Mouse (Mus musculus) heart, postnatal 0 days (tissue): ENCODE results near the gene Uhrf1bp1l. TPM values are rescaled to one million over a fixed set of nuclear protein-coding genes. Genes with fewer than 3 reads are reported as not detected.
A peak's percentile ranks its signal among the peaks of the same experiment; 100 is the strongest.

Source experiments
- ATAC-seq: fragments of 200-750 bp; cut with Nextera tagmentation; 2 replicates; pipeline ENCODE4 v1.8.0; 2017; ENCODE audit warnings: low read depth, moderate number of reproducible peaks, moderate library complexity; ENCODE audit not compliant: insufficient read depth
- DNase-seq: peaks from one replicate; pipeline ENCODE4 v3.0.0-alpha.2; 2016; ENCODE audit warnings: low spot score
- H3K27ac ChIP-seq: fragments of 300-500 bp; sonication (generic); 2 replicates; pipeline ENCODE4 v1.5.1; 2014; ENCODE audit warnings: low read depth, mild to moderate bottlenecking
- H3K27me3 ChIP-seq: fragments of 300-500 bp; sonication (generic); 2 replicates; pipeline ENCODE4 v1.6.1; 2014; ENCODE audit warnings: low read length, mixed read lengths; ENCODE audit not compliant: control insufficient read depth, insufficient read depth
- H3K36me3 ChIP-seq: fragments of 300-500 bp; sonication (generic); replicated peaks from 2 replicates; pipeline ENCODE4 v1.6.1; 2014; ENCODE audit warnings: low read length, mixed read lengths; ENCODE audit not compliant: control insufficient read depth, insufficient read depth
- H3K4me1 ChIP-seq: fragments of 300-500 bp; sonication (generic); 2 replicates; pipeline ENCODE4 v1.6.1; 2014; ENCODE audit warnings: antibody characterized with exemption; ENCODE audit not compliant: control insufficient read depth, insufficient read depth
- H3K4me2 ChIP-seq: fragments of 300-500 bp; sonication (generic); 2 replicates; pipeline ENCODE4 v1.6.1; 2014; ENCODE audit warnings: low read depth, mild to moderate bottlenecking, low read length, moderate library complexity
- H3K4me3 ChIP-seq: fragments of 300-500 bp; sonication (generic); 2 replicates; pipeline ENCODE4 v1.5.1; 2014; ENCODE audit warnings: low read depth, low read length
- H3K9ac ChIP-seq: fragments of 300-500 bp; sonication (generic); replicated peaks from 2 replicates; pipeline ENCODE4 v1.6.1; 2014; ENCODE audit warnings: low read depth, low read length, mixed read lengths
- H3K9me3 ChIP-seq: fragments of 300-500 bp; sonication (generic); replicated peaks from 2 replicates; pipeline ENCODE4 v1.6.1; 2016; ENCODE audit warnings: low read length; ENCODE audit not compliant: control insufficient read depth
- CTCF ChIP-seq: IDR thresholded peaks from 2 replicates; pipeline ENCODE4 v1.5.1; 2016; ENCODE audit warnings: antibody characterized with exemption, control low read depth, low read depth
- EP300 ChIP-seq: IDR thresholded peaks from 2 replicates; pipeline ENCODE4 v1.6.1; 2016; ENCODE audit warnings: antibody characterized with exemption, low read depth
- WGBS: fragments of 180-500 bp; shearing (Covaris S2); extraction: QIAGEN DNeasy Blood & Tissue Kit; methylation state at CpG from one replicate; pipeline ENCODE4 v1.1.7; 2014; 5-methylcytosine and 5-hydroxymethylcytosine counted together
- polyA plus RNA-seq: library from polyadenylated mRNA; unstranded; fragments of >200 nt; fragmentation: Nextera tagmentation; extraction: Ambion mirVana; gene quantifications from 2 replicates; pipeline ENCODE4 v1.2.1, GENCODE M21; 2015
- total RNA-seq: library from RNA; depleted of rRNA; stranded (reverse); fragments of >200 nt; gene quantifications from 2 replicates; pipeline ENCODE4 v1.2.3, GENCODE M21; 2014; ENCODE audit warnings: low replicate concordance

The Uhrf1bp1l gene
- total and polyA plus RNA-seq, 2 experiments from 2014 or later, result 13.7 to 21.6 TPM

- Histone ChIP-seq H3K9ac (no peak overlapping the region), H3K9me3 (no peaks in the 10 kb centered on the region), H3K4me1 (peaks cover 11% of the 10 kb centered on the region; the same call in 1 of the 2 replicates), H3K4me3 (no peak overlapping the region), H3K4me2 (peak overlapping the region; percentile 14; the same call in 1 of the 2 replicates), H3K27ac (peak overlapping the region; percentile 0; the same call in 1 of the 2 replicates), H3K36me3 (no peaks in the 10 kb centered on the region), H3K27me3 (no peaks in the 10 kb centered on the region)
- WGBS, result 41% methylated on average over 4 of the region's 4 CpGs
- no peak for TF ChIP-seq CTCF
- no peak for TF ChIP-seq EP300
- DNase-seq (no peak), ATAC-seq (no peak)
Observed at GRCm38 (mm10) chr10:89769096-89769495, 24.3 kb downstream of the Uhrf1bp1l start.

- Histone ChIP-seq H3K9me3 (no peaks in the 10 kb centered on the region), H3K4me1 (no peaks in the 10 kb centered on the region; the same call in 1 of the 2 replicates), H3K27me3 (no peaks in the 10 kb centered on the region), H3K36me3 (peaks cover 7% of the 10 kb centered on the region; the same call in 1 of the 2 replicates), H3K9ac (no peak overlapping the region), H3K4me3 (no peak overlapping the region), H3K27ac (no peak overlapping the region), H3K4me2 (no peak overlapping the region)
- TF ChIP-seq EP300, result no peak
- TF ChIP-seq CTCF, result no peak
- WGBS, result 49% methylated on average over 2 of the region's 2 CpGs
- DNase-seq (no peak), ATAC-seq (no peak)
Observed at GRCm38 (mm10) chr10:89771894-89772293, 27.1 kb downstream of the Uhrf1bp1l start.

GRCm38 (mm10) chr10:89776029-89776428 lies 31.2 kb downstream of the Uhrf1bp1l start:
- H3K27ac ChIP-seq, result no peak overlapping the region
- peaks cover 30% of the 10 kb centered on the region for H3K36me3 ChIP-seq
- 91% methylated on average over 6 of the region's 6 CpGs for WGBS
- H3K4me3 ChIP-seq, result no peak overlapping the region
- no peak overlapping the region for H3K9ac ChIP-seq
- TF ChIP-seq EP300 (no peak), CTCF (no peak)
- no peaks in the 10 kb centered on the region for H3K9me3 ChIP-seq
- no peak for DNase-seq
- H3K4me1 ChIP-seq, result no peaks in the 10 kb centered on the region
- ATAC-seq, result no peak
- no peaks in the 10 kb centered on the region for H3K27me3 ChIP-seq
- no peak overlapping the region for H3K4me2 ChIP-seq

DNA sequence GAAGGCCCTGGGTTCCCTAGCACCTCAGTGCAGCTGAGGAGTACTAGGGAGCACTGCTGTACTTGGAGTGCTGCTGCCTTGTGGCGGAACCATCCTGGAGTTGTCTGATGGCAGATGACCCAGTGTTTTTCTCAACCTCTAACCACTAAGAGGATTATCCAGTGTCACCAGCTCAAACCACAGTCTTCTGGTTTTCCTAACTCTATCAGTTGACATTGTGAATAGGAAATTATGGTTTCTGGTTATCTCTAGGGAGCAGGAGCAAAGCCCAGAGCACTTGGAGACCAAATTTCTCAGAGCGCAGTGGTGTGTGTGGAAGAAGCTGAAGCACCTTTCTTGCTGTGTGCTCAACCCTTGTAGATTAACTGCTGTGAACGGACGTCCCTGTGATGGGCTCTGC lies 47.1 kb downstream of the Uhrf1bp1l start:
- ATAC-seq, result no peak

DNA sequence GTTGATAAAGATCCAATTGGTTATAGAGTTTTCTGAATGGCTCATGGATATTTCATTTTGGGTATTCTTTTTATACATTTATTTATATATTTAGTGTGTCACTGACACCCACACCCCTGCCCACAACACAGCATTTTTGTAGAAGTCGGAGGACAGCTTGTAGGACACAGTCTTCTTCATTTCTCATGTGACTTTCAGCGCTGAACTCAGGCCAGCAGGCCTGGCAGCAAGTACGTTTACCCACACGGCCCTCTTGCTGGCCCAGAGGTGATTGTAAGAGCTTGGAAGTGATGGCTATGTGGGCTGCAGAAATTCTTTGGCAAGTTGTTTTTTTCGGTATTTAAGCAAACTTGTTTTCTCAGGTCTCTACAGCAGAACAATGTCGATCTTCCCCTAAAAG lies 49.3 kb downstream of the Uhrf1bp1l start:
- no peak overlapping the region for H3K9ac ChIP-seq
- H3K36me3 ChIP-seq, result peaks cover 17% of the 10 kb centered on the region
- no peaks in the 10 kb centered on the region for H3K9me3 ChIP-seq
- WGBS, result 65% methylated on average over 6 of the region's 6 CpGs
- TF ChIP-seq CTCF (no peak), EP300 (no peak)
- DNase-seq (no peak), ATAC-seq (no peak)
- H3K4me3 ChIP-seq, result no peak overlapping the region
- H3K4me2 ChIP-seq, result no peak overlapping the region
- H3K27me3 ChIP-seq, result no peaks in the 10 kb centered on the region
- H3K27ac ChIP-seq, result no peak overlapping the region
- no peaks in the 10 kb centered on the region for H3K4me1 ChIP-seq

More for the DNA sequence above, 47.1 kb downstream of the Uhrf1bp1l start:
- no peaks in the 10 kb centered on the region for H3K27me3 ChIP-seq
- no peak for TF ChIP-seq CTCF
- TF ChIP-seq EP300, result no peak
- no peaks in the 10 kb centered on the region for H3K9me3 ChIP-seq
- H3K4me3 ChIP-seq, result no peak overlapping the region
- peaks cover 30% of the 10 kb centered on the region for H3K36me3 ChIP-seq
- DNase-seq, result no peak
- no peak overlapping the region for H3K27ac ChIP-seq
- no peaks in the 10 kb centered on the region for H3K4me1 ChIP-seq
- no peak overlapping the region for H3K9ac ChIP-seq
- 91% methylated on average over 4 of the region's 4 CpGs for WGBS
- H3K4me2 ChIP-seq, result no peak overlapping the region

DNA sequence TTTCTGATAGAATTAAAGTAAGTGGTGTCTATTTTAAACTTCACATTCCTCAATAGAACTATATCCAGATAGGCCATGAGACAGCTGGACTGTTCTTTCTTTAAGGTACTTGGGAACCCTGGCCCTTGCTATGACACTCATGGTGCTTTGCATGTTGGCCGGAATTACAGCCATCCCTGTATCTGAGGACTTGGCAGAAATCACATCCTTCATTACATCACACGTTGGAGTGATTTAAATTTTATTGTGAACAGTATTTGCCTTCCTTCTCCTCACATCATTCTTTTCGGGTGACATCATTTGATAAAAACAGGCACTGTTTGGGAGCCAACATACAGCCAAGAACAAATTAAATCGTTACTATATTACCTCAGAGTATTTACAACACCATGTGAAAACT lies 74.4 kb downstream of the Uhrf1bp1l start:
- ATAC-seq (peak; percentile 67; the same call in 1 of the 2 replicates), DNase-seq (peak; percentile 60)
- H3K9me3 ChIP-seq, result no peaks in the 10 kb centered on the region
- H3K9ac ChIP-seq, result no peak overlapping the region
- TF ChIP-seq CTCF, result no peak
- no peak for TF ChIP-seq EP300
- H3K4me1 ChIP-seq, result no peaks in the 10 kb centered on the region
- peaks cover 29% of the 10 kb centered on the region for H3K36me3 ChIP-seq
- no peak overlapping the region for H3K4me3 ChIP-seq
- WGBS, result 25% methylated on average over 4 of the region's 4 CpGs
- no peaks in the 10 kb centered on the region for H3K27me3 ChIP-seq
- H3K27ac ChIP-seq, result 0 out of 2 replicates have a peak overlapping the region, but pooled peaks have one; percentile 20
- no peak overlapping the region for H3K4me2 ChIP-seq
